Mouse (Mus musculus): ENCODE results near the gene Slc44a2. TPM values are rescaled to one million over a fixed set of nuclear protein-coding genes. Genes with fewer than 3 reads are reported as not detected.

Gene Slc44a2
- polyA plus RNA-seq, 1 experiment from 2014 or later = 60.3 TPM

DNA sequence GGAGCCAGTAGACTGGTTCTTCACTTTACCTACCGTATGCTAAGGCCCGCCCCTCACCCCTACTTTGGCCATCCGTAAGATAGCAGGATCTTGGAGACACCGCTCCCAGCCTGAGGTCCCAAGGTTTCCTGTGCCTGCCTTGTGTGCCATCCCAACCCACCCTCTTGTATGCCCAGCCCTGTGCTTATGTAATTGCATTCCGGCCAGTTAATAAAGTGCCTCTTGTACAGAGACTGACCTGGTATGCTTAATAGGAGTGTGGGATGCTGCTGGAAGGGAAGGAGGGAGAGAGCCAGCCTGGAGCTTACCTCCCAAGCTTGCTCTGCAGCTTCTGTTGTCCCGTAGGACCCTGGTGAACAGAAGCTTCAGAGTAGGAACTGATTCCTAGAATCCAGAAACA lies 34.3 kb downstream of the Slc44a2 start:
- Histone ChIP-seq H3K36me3 (peaks cover 61% of the 10 kb centered on the region), H3K4me3 (no peak overlapping the region), H3K27ac (replicated peaks) (no peak overlapping the region), H3K9me3 (no peaks in the 10 kb centered on the region), H3K4me1 (peaks cover 15% of the 10 kb centered on the region), H3K4me2 (no peak overlapping the region), H3K27me3 (replicated peaks) (peaks cover 6% of the 10 kb centered on the region; the same call in 1 of the 2 replicates), H3K9ac (no peak overlapping the region)
- WGBS = 90% methylated on average over 6 of the region's 6 CpGs
- ATAC-seq (ENCODE audit: extremely low read depth, insufficient number of reproducible peaks, low FRiP score, low TSS enrichment) = no peak

GRCm38 (mm10) chr9:21356981-21357718 lies 36.7 kb downstream of the Slc44a2 start:
- H3K9me3 ChIP-seq = no peaks in the 10 kb centered on the region
- no peak overlapping the region for H3K9ac ChIP-seq
- no peak overlapping the region for H3K27ac ChIP-seq (replicated peaks)
- no peak overlapping the region for H3K4me2 ChIP-seq
- peaks cover 19% of the 10 kb centered on the region for H3K27me3 ChIP-seq (replicated peaks)
- H3K4me3 ChIP-seq = no peak overlapping the region
- 0% methylated on average over 1 of the region's 1 CpGs for WGBS
- peaks cover 12% of the 10 kb centered on the region for H3K4me1 ChIP-seq
- H3K36me3 ChIP-seq = peaks cover 38% of the 10 kb centered on the region
- no peak for ATAC-seq (ENCODE audit: extremely low read depth, insufficient number of reproducible peaks, low FRiP score, low TSS enrichment)

- H3K4me2 ChIP-seq = peak overlapping the region; percentile 82
- peak overlapping the region; percentile 87 for H3K27ac ChIP-seq (replicated peaks)
- peaks cover 4% of the 10 kb centered on the region; the same call in 1 of the 2 replicates for H3K36me3 ChIP-seq
- H3K9me3 ChIP-seq = no peaks in the 10 kb centered on the region
- ATAC-seq (ENCODE audit: extremely low read depth, insufficient number of reproducible peaks, low FRiP score, low TSS enrichment) = no peak
- H3K9ac ChIP-seq = peak overlapping the region; percentile 72
- WGBS = 30% methylated on average over 14 of the region's 14 CpGs
- peak overlapping the region; percentile 94 for H3K4me3 ChIP-seq
- peaks cover 7% of the 10 kb centered on the region for H3K27me3 ChIP-seq (replicated peaks)
- peaks cover 32% of the 10 kb centered on the region for H3K4me1 ChIP-seq
These were observed 46.2 kb downstream of the Slc44a2 start for GRCm38 (mm10) chr9:21366541-21367220.

GRCm38 (mm10) chr9:21367357-21368111 lies 47.0 kb downstream of the Slc44a2 start, which contains the start of gene Ilf3:
Ilf3 (plus strand) TSS chr9:21367871.
- peaks cover 5% of the 10 kb centered on the region for H3K27me3 ChIP-seq (replicated peaks)
- peak within 1 kb of the TSS; percentile 92 for H3K27ac ChIP-seq (replicated peaks)
- peak within 1 kb of the TSS; percentile 94 for H3K9ac ChIP-seq
- peak within 1 kb of the TSS; percentile 82 for H3K4me2 ChIP-seq
- H3K36me3 ChIP-seq = peaks cover 12% of the 10 kb centered on the region
- peaks cover 36% of the 10 kb centered on the region for H3K4me1 ChIP-seq
- H3K9me3 ChIP-seq = no peaks in the 10 kb centered on the region
- peak; percentile 84 for ATAC-seq (ENCODE audit: extremely low read depth, insufficient number of reproducible peaks, low FRiP score, low TSS enrichment)
- WGBS = under 1% methylated on average over 65 of the region's 66 CpGs
- H3K4me3 ChIP-seq = peak within 1 kb of the TSS; percentile 94

GRCm38 (mm10) chr9:21368131-21368584 lies 47.7 kb downstream of the Slc44a2 start:
- H3K36me3 ChIP-seq = peaks cover 18% of the 10 kb centered on the region
- H3K4me1 ChIP-seq = peaks cover 38% of the 10 kb centered on the region
- no peaks in the 10 kb centered on the region for H3K9me3 ChIP-seq
- H3K27me3 ChIP-seq (replicated peaks) = no peaks in the 10 kb centered on the region
- H3K9ac ChIP-seq = peak overlapping the region; percentile 94
- under 1% methylated on average over 37 of the region's 38 CpGs for WGBS
- H3K27ac ChIP-seq (replicated peaks) = peak overlapping the region; percentile 92
- H3K4me2 ChIP-seq = peak overlapping the region; percentile 82
- ATAC-seq (ENCODE audit: extremely low read depth, insufficient number of reproducible peaks, low FRiP score, low TSS enrichment) = peak; percentile 33
- H3K4me3 ChIP-seq = peak overlapping the region; percentile 94

GRCm38 (mm10) chr9:21369080-21369479 lies 48.6 kb downstream of the Slc44a2 start:
- Histone ChIP-seq H3K4me3 (peak overlapping the region; percentile 94), H3K9me3 (no peaks in the 10 kb centered on the region), H3K27me3 (replicated peaks) (no peaks in the 10 kb centered on the region), H3K9ac (peak overlapping the region; percentile 94), H3K4me1 (peaks cover 38% of the 10 kb centered on the region), H3K4me2 (peak overlapping the region; percentile 82), H3K36me3 (peaks cover 26% of the 10 kb centered on the region), H3K27ac (replicated peaks) (peak overlapping the region; percentile 92; the same call in 1 of the 2 replicates)
- WGBS = 52% methylated on average over 11 of the region's 11 CpGs
- ATAC-seq (ENCODE audit: extremely low read depth, insufficient number of reproducible peaks, low FRiP score, low TSS enrichment) = no peak

GRCm38 (mm10) chr9:21370876-21371275 lies 50.4 kb downstream of the Slc44a2 start:
- H3K9ac ChIP-seq = peak overlapping the region; percentile 1; the same call in 1 of the 2 replicates
- no peaks in the 10 kb centered on the region for H3K27me3 ChIP-seq (replicated peaks)
- H3K4me3 ChIP-seq = peak overlapping the region; percentile 13; the same call in 1 of the 2 replicates
- H3K9me3 ChIP-seq = no peaks in the 10 kb centered on the region
- H3K27ac ChIP-seq (replicated peaks) = no peak overlapping the region
- WGBS = 76% methylated on average over 2 of the region's 2 CpGs
- peak overlapping the region; percentile 8; the same call in 1 of the 2 replicates for H3K4me2 ChIP-seq
- H3K36me3 ChIP-seq = peaks cover 32% of the 10 kb centered on the region
- H3K4me1 ChIP-seq = peaks cover 38% of the 10 kb centered on the region
- ATAC-seq (ENCODE audit: extremely low read depth, insufficient number of reproducible peaks, low FRiP score, low TSS enrichment) = no peak

DNA sequence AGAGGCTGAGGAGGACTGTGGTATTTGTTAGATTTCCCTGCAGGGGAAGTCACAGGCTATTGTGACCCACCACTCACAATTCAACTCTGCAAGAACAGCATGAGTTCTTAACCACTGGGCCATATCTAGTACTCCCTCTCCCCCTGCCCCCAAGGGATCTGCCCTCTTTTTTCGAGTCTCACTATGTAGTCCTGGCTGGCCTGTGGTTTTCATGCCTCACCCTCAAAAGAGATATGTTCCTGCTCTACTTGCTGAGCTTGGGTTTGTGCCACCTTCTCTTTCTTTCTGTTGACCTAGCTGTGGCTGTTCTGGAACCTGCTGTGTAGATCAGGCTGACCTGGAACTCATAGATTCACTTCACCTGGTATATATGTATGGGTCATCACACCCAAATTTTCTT lies 52.0 kb downstream of the Slc44a2 start:
- H3K27me3 ChIP-seq (replicated peaks) = no peaks in the 10 kb centered on the region
- H3K9ac ChIP-seq = no peak overlapping the region
- H3K9me3 ChIP-seq = no peaks in the 10 kb centered on the region
- H3K4me2 ChIP-seq = no peak overlapping the region
- no peak overlapping the region for H3K4me3 ChIP-seq
- no peak for ATAC-seq (ENCODE audit: extremely low read depth, insufficient number of reproducible peaks, low FRiP score, low TSS enrichment)
- H3K27ac ChIP-seq (replicated peaks) = no peak overlapping the region
- peaks cover 40% of the 10 kb centered on the region for H3K4me1 ChIP-seq
- peaks cover 34% of the 10 kb centered on the region for H3K36me3 ChIP-seq
- 62% methylated on average over 1 of the region's 1 CpGs for WGBS

- peaks cover 46% of the 10 kb centered on the region for H3K4me1 ChIP-seq
- no peaks in the 10 kb centered on the region for H3K27me3 ChIP-seq (replicated peaks)
- H3K4me2 ChIP-seq = no peak overlapping the region
- H3K27ac ChIP-seq (replicated peaks) = no peak overlapping the region
- WGBS = 55% methylated on average over 3 of the region's 3 CpGs
- H3K36me3 ChIP-seq = peaks cover 28% of the 10 kb centered on the region
- no peaks in the 10 kb centered on the region for H3K9me3 ChIP-seq
- H3K9ac ChIP-seq = peak overlapping the region; percentile 47; the same call in 1 of the 2 replicates
- no peak overlapping the region for H3K4me3 ChIP-seq
- ATAC-seq (ENCODE audit: extremely low read depth, insufficient number of reproducible peaks, low FRiP score, low TSS enrichment) = no peak
These were observed 58.7 kb downstream of the Slc44a2 start for GRCm38 (mm10) chr9:21379195-21379594.

GRCm38 (mm10) chr9:21380868-21381267 lies 60.4 kb downstream of the Slc44a2 start:
- Histone ChIP-seq H3K4me1 (peaks cover 61% of the 10 kb centered on the region), H3K36me3 (peaks cover 23% of the 10 kb centered on the region), H3K9ac (no peak overlapping the region), H3K27ac (replicated peaks) (no peak overlapping the region), H3K9me3 (no peaks in the 10 kb centered on the region), H3K4me2 (no peak overlapping the region), H3K27me3 (replicated peaks) (no peaks in the 10 kb centered on the region), H3K4me3 (no peak overlapping the region)
- no peak for ATAC-seq (ENCODE audit: extremely low read depth, insufficient number of reproducible peaks, low FRiP score, low TSS enrichment)

DNA sequence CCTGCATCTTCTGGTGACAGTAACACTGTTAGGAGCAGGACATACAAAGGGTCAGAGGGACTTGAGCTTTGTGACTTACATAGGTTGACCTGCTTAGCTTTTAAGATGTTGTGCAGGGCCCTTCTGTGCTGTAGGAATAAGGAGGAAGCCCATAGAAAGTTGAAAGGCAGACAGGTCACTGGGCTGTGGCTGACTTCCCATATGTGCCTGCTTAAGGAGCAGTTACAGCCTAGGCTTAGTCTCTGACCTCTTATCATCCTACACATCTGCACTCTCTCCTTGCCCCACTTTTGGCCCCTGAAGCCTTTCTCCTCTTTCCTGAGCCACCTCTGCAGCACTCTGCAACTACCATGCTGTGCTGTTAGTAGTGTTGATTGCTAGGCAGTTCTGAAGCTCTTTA lies 63.5 kb downstream of the Slc44a2 start:
- peaks cover 42% of the 10 kb centered on the region for H3K4me1 ChIP-seq
- no peak overlapping the region for H3K4me2 ChIP-seq
- H3K27ac ChIP-seq (replicated peaks) = no peak overlapping the region
- H3K4me3 ChIP-seq = no peak overlapping the region
- no peak for ATAC-seq (ENCODE audit: extremely low read depth, insufficient number of reproducible peaks, low FRiP score, low TSS enrichment)
- H3K27me3 ChIP-seq (replicated peaks) = no peaks in the 10 kb centered on the region
- no peaks in the 10 kb centered on the region for H3K9me3 ChIP-seq
- H3K9ac ChIP-seq = no peak overlapping the region
- H3K36me3 ChIP-seq = peaks cover 27% of the 10 kb centered on the region
